Mouse (Mus musculus) bone marrow macrophage, adult 2 months (primary cell): ENCODE measurements at regions not wholly inside any gene's neighbourhood (a gene's known extent, or its start where the extent isn't known, plus 50 kb on each side); places are given as distances from the start of the nearest gene placed in this dataset.

Experiments
- CTCF ChIP-seq: IDR thresholded peaks from 2 replicates; pipeline ENCODE4 v1.5.1; 2012; ENCODE audit warnings: low read depth, mild to moderate bottlenecking, low read length, moderate library complexity
- POLR2A ChIP-seq: IDR thresholded peaks from 2 replicates; pipeline ENCODE4 v1.6.1; 2012; ENCODE audit warnings: mild to moderate bottlenecking, low read depth, low read length, borderline replicate concordance

GRCm38 (mm10) chr10:119010884-119011283 is 140.9 kb upstream of the Dyrk2 start:
- TF ChIP-seq CTCF, result no peak
- TF ChIP-seq POLR2A, result no peak
